Mouse (Mus musculus) hindbrain, postnatal 0 days (tissue): ENCODE data around the gene Orai3. TPM values are rescaled to one million over a fixed set of nuclear protein-coding genes. Genes with fewer than 3 reads are reported as not detected.

Source experiments
- ATAC-seq: fragments of 200-750 bp; cut with Nextera tagmentation; 2 replicates; pipeline ENCODE4 v1.8.0; 2017; ENCODE audit warnings: mild to moderate bottlenecking, moderate TSS enrichment, moderate library complexity
- DNase-seq: peaks from one replicate; pipeline ENCODE4 v3.0.0-alpha.2; 2015; ENCODE audit warnings: low spot score
- H3K27ac ChIP-seq: fragments of 300-500 bp; sonication (generic); 2 replicates; pipeline ENCODE4 v1.5.1; 2014; ENCODE audit warnings: mild to moderate bottlenecking
- H3K27me3 ChIP-seq: fragments of 300-500 bp; sonication (generic); 2 replicates; pipeline ENCODE4 v1.6.1; 2014; ENCODE audit warnings: low read length, mixed read lengths; ENCODE audit not compliant: insufficient read depth
- H3K36me3 ChIP-seq: fragments of 300-500 bp; sonication (generic); 2 replicates; pipeline ENCODE4 v1.6.1; 2014; ENCODE audit warnings: low read length, mixed read lengths; ENCODE audit not compliant: insufficient read depth
- H3K4me1 ChIP-seq: fragments of 300-500 bp; sonication (generic); 2 replicates; pipeline ENCODE4 v1.6.1; 2014; ENCODE audit warnings: antibody characterized with exemption, low read length, mixed read lengths; ENCODE audit not compliant: insufficient read depth
- H3K4me2 ChIP-seq: fragments of 300-500 bp; sonication (generic); 2 replicates; pipeline ENCODE4 v1.6.1; 2014; ENCODE audit warnings: low read depth, mild to moderate bottlenecking, low read length, moderate library complexity, mixed read lengths
- H3K4me3 ChIP-seq: fragments of 300-500 bp; sonication (generic); 2 replicates; pipeline ENCODE4 v1.5.1; 2014; ENCODE audit warnings: low read length
- H3K9ac ChIP-seq: fragments of 300-500 bp; sonication (generic); replicated peaks from 2 replicates; pipeline ENCODE4 v1.6.1; 2014; ENCODE audit warnings: mild to moderate bottlenecking, low read length, moderate library complexity, mixed read lengths
- H3K9me3 ChIP-seq: fragments of 300-500 bp; sonication (generic); 2 replicates; pipeline ENCODE4 v1.6.1; 2016; ENCODE audit warnings: low read length, mixed read lengths
- CTCF ChIP-seq: IDR thresholded peaks from 2 replicates; pipeline ENCODE4 v1.5.1; 2016; ENCODE audit warnings: antibody characterized with exemption, control low read depth, low read depth
- WGBS: fragments of 180-500 bp; shearing (Covaris S2); extraction: QIAGEN DNeasy Blood & Tissue Kit; methylation state at CpG from one replicate; pipeline ENCODE4 v1.1.7; 2014; 5-methylcytosine and 5-hydroxymethylcytosine counted together
- polyA plus RNA-seq: library from polyadenylated mRNA; unstranded; fragments of >200 nt; fragmentation: Nextera tagmentation; extraction: Ambion mirVana; gene quantifications from 2 replicates; pipeline ENCODE4 v1.2.1, GENCODE M21; 2015
- total RNA-seq: library from RNA; depleted of rRNA; stranded (reverse); fragments of >200 nt; gene quantifications from 2 replicates; pipeline ENCODE4 v1.2.3, GENCODE M21; 2014

Gene Orai3
- total and polyA plus RNA-seq, 2 experiments from 2014 or later = 10.8 to 35.8 TPM

DNA sequence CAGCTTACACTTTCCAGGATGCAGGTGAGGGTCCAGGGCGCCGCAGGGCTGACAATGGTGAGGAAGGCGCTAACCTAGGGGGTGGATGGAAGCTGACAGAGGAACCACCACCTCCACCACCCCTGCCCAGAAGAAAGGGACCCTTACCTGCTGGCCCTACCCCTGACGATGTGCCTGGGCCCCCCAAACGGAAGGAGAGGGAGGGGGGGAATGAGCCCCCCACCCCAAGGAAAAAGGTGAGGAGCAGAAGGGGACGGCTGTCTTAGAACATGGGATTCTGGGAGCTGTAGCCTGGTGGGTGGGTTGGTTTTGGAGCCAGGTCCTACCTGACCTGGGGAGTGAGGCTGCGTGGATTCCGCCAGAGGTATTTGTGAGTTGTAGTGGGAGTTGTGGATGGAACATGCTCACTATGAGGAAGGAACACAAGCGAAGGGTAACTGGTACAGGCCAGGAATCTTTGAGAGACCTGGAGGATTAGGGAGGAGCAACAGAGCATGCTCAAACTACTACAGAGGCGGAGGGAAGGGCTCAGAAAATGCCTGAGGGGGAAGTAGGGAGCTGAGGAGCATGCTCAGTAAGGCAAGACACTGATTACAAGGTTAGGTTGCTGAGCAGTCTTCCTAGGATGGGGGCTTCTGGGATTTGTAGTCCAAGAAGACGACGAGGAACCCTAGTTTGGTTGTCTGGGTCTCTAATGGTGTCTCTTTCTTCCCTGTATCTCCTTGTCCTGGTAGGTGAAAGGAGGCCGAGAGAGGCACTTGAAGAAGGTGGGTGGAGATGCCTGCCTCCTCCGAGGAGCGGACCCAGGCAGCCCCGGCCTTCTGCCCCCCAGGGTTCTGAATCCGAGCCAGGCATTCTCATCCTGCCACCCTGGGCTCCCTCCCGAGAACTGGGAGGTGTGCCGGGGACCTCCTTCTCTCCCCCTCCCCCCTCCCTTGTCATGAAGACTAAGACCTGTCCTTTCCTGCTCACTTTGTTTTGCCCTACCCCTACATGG lies 19.2 kb upstream of the Orai3 start:
- no peak overlapping the region for H3K4me2 ChIP-seq
- H3K4me3 ChIP-seq = no peak overlapping the region
- H3K27ac ChIP-seq = no peak overlapping the region
- DNase-seq = peak; percentile 63
- no peak for TF ChIP-seq CTCF
- H3K4me1 ChIP-seq = no peaks in the 10 kb centered on the region
- WGBS = 80% methylated on average over 16 of the region's 19 CpGs
- peaks cover 61% of the 10 kb centered on the region for H3K36me3 ChIP-seq
- no peaks in the 10 kb centered on the region for H3K9me3 ChIP-seq
- no peak overlapping the region for H3K9ac ChIP-seq
- H3K27me3 ChIP-seq = no peaks in the 10 kb centered on the region
- no peak for ATAC-seq

- WGBS = 90% methylated on average over 5 of the region's 5 CpGs
- Histone ChIP-seq H3K9ac (no peak overlapping the region), H3K27me3 (no peaks in the 10 kb centered on the region), H3K27ac (no peak overlapping the region), H3K36me3 (peaks cover 62% of the 10 kb centered on the region), H3K4me2 (no peak overlapping the region), H3K4me1 (no peaks in the 10 kb centered on the region), H3K9me3 (no peaks in the 10 kb centered on the region), H3K4me3 (no peak overlapping the region)
- no peak for TF ChIP-seq CTCF
- ATAC-seq (no peak), DNase-seq (no peak)
These were observed 18.0 kb upstream of the Orai3 start for GRCm38 (mm10) chr7:127751619-127752018.

GRCm38 (mm10) chr7:127752069-127752468 lies 17.5 kb upstream of the Orai3 start:
- Histone ChIP-seq H3K9me3 (no peaks in the 10 kb centered on the region), H3K4me1 (no peaks in the 10 kb centered on the region), H3K36me3 (peaks cover 62% of the 10 kb centered on the region), H3K4me3 (no peak overlapping the region), H3K27ac (no peak overlapping the region), H3K27me3 (no peaks in the 10 kb centered on the region), H3K9ac (no peak overlapping the region), H3K4me2 (no peak overlapping the region)
- DNase-seq = no peak
- WGBS = 93% methylated on average over 27 of the region's 27 CpGs
- no peak for ATAC-seq
- TF ChIP-seq CTCF = no peak

DNA sequence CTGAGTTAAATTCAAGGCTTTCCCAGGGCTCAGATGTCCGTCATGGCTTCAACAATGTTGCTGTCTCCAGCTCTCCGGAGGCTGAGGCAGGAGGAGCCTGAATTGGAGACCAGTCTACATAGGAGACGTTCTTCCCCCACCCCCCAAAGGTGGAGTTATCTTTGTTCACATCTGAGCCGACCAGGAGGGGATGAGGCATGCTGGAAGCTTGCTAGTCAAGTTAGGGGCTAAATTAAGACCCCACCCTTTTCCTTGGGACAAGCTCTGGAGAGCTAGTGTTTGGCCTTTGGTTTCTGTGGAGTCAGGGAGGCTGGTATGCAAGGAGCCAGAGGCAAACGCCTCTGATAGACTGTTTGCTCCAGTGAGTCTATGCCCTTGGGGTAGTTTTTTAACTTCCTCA lies 16.5 kb upstream of the Orai3 start:
- no peak for TF ChIP-seq CTCF

GRCm38 (mm10) chr7:127753741-127754140 lies 15.9 kb upstream of the Orai3 start:
- ATAC-seq (no peak), DNase-seq (no peak)
- Histone ChIP-seq H3K27me3 (no peaks in the 10 kb centered on the region), H3K4me3 (no peak overlapping the region), H3K36me3 (peaks cover 62% of the 10 kb centered on the region), H3K27ac (no peak overlapping the region), H3K4me2 (no peak overlapping the region), H3K9me3 (no peaks in the 10 kb centered on the region), H3K9ac (no peak overlapping the region), H3K4me1 (no peaks in the 10 kb centered on the region)
- 92% methylated on average over 7 of the region's 7 CpGs for WGBS
- TF ChIP-seq CTCF = no peak

More for the DNA sequence above, 16.5 kb upstream of the Orai3 start:
- H3K36me3 ChIP-seq = peaks cover 62% of the 10 kb centered on the region
- DNase-seq (no peak), ATAC-seq (no peak)
- H3K4me2 ChIP-seq = no peak overlapping the region
- no peak overlapping the region for H3K27ac ChIP-seq
- no peaks in the 10 kb centered on the region for H3K4me1 ChIP-seq
- no peak overlapping the region for H3K4me3 ChIP-seq
- no peaks in the 10 kb centered on the region for H3K27me3 ChIP-seq
- no peak overlapping the region for H3K9ac ChIP-seq
- 75% methylated on average over 5 of the region's 5 CpGs for WGBS
- H3K9me3 ChIP-seq = no peaks in the 10 kb centered on the region

- Histone ChIP-seq H3K4me3 (no peak overlapping the region), H3K4me2 (no peak overlapping the region), H3K36me3 (peaks cover 20% of the 10 kb centered on the region; the same call in 1 of the 2 replicates)
These were observed 9.9 kb upstream of the Orai3 start for GRCm38 (mm10) chr7:127759716-127760115.

DNA sequence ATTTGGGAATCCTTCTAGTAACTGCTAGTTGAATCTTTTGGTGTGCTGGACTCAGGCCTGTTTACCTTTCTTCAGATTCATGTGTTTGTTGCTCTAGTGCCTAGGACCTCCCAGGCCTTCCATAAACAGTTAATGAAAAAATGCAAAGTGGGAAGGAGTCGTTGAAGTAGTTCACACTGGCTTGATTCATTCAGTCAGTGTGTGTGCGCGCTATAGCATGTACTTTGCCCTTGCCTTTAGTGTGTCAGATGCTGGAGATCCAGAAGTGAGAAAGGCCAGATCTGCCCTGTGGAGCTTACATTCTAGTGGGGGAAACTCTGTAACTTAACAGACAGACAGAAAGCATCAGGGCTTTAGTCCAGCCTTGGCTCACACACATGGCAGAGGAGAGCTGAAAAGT lies 9.1 kb upstream of the Orai3 start:
- H3K4me2 ChIP-seq = no peak overlapping the region
- no peaks in the 10 kb centered on the region for H3K27me3 ChIP-seq
- DNase-seq (no peak), ATAC-seq (no peak)
- 84% methylated on average over 3 of the region's 3 CpGs for WGBS
- H3K4me3 ChIP-seq = no peak overlapping the region
- peaks cover 19% of the 10 kb centered on the region; the same call in 1 of the 2 replicates for H3K36me3 ChIP-seq
- no peaks in the 10 kb centered on the region for H3K9me3 ChIP-seq
- TF ChIP-seq CTCF = no peak
- H3K27ac ChIP-seq = no peak overlapping the region
- no peaks in the 10 kb centered on the region for H3K4me1 ChIP-seq
- no peak overlapping the region for H3K9ac ChIP-seq

More at GRCm38 (mm10) chr7:127759716-127760115, 9.9 kb upstream of the Orai3 start:
- ATAC-seq (no peak), DNase-seq (no peak)
- Histone ChIP-seq H3K9ac (no peak overlapping the region), H3K27ac (no peak overlapping the region), H3K27me3 (no peaks in the 10 kb centered on the region), H3K4me1 (no peaks in the 10 kb centered on the region), H3K9me3 (no peaks in the 10 kb centered on the region)
- no peak for TF ChIP-seq CTCF
- 81% methylated on average over 6 of the region's 6 CpGs for WGBS
